Mouse (Mus musculus): Measurements from ENCODE around the gene Arhgef26. TPM values are rescaled to one million over a fixed set of nuclear protein-coding genes. Genes with fewer than 3 reads are reported as not detected.

Gene Arhgef26
- total and polyA plus RNA-seq, 3 experiments, result 0.08 TPM; not detected in 2

DNA sequence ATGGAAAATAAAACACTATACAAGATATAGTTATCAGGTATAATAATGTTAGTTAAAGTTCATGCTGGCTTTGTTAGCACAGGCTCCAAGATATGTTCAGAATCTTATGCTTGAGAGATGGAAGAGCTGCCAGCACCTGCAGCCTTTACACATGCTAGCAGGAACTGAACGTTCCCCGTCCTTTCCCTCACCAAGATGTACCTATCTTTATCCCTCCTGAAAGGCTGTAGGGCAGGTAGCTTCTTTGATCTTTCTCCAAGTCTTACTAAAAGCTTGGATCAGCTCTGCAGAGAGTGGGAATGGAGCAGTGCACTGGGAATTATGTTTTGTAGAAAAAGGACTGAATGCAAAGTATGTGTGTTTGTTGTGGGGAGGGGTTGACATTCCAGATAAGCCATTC is 64.3 kb downstream of the Arhgef26 start:
- H3K79me2 ChIP-seq (ENCODE audit: control insufficient read depth, insufficient read depth, low read length, poor library complexity), result no peaks in the 10 kb centered on the region

DNA sequence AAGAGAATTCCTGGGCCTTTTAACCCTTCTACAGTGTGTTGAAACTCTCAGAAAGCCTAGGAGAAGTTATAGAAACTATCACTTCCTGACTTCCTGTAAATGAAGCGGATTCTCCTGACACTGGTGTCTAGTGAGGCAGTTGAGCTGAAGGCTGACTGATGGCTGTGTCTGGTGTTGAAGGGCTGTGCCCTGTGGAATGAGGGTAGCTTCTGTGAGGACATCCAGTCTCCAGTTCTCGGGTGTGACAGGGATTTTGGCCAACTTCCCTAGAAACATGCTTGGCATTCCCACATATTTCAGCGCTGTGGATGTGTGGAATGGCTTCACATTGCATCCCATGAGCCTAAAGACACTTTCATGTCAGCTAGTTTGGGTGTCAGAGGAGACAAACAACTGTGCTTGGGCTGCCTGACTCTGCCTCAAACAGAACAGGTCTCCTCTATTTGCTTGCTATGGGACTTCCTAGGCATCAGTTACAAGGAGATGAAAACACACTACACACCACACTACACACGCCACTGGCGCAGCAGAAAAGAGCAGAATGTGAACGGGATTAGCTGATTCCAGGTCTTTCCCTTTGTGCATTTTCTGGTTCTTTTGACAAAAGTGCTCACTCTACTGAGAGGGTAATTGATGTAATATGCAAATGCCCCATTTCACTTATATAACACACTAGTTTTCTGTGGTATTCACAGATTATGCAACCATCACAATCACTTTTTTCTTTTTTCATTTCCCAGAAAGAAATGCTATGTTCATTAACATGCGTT is 66.5 kb downstream of the Arhgef26 start:
- no peak for DNase-seq (ENCODE audit: low read depth, low spot score)
- H3K4me3 ChIP-seq (ENCODE audit: control insufficient read depth in 1 of 2, insufficient read depth in 1 of 2, low read depth in 2 of 2, low read length in 2 of 2), result no peak overlapping the region
- H3K79me2 ChIP-seq (ENCODE audit: control insufficient read depth, insufficient read depth, low read length, poor library complexity), result no peaks in the 10 kb centered on the region
- H3K36me3 ChIP-seq (ENCODE audit: control insufficient read depth in 1 of 2, insufficient read depth in 2 of 2, low read length in 2 of 2), result no peaks in the 10 kb centered on the region
- H3K4me1 ChIP-seq (ENCODE audit: control insufficient read depth in 1 of 2, insufficient read depth in 2 of 2, low read length in 2 of 2), result no peaks in the 10 kb centered on the region
- TF ChIP-seq ZC3H11A (IDR thresholded peaks at IDR 0.05; ENCODE audit: low read depth, low read length) (no peak), CTCF (IDR thresholded peaks at IDR 0.05 in 2 of 3, conservative IDR thresholded peaks at IDR 0.05 in 1 of 3; ENCODE audit: control insufficient read depth in 1 of 3, insufficient read depth in 1 of 3, low read depth in 2 of 3, low read length in 3 of 3, poor library complexity in 1 of 3, severe bottlenecking in 1 of 3) (no peak), TBP (IDR thresholded peaks at IDR 0.05; ENCODE audit: low read depth, low read length) (no peak), MAZ (IDR thresholded peaks at IDR 0.05; ENCODE audit: low read depth, low read length) (no peak), KAT2A (conservative IDR thresholded peaks at IDR 0.05; ENCODE audit: low read depth, low read length) (no peak), MXI1 (IDR thresholded peaks at IDR 0.05; ENCODE audit: low read depth, low read length) (no peak), MYC (IDR thresholded peaks at IDR 0.05; ENCODE audit: low read depth, low read length) (no peak), UBTF (IDR thresholded peaks at IDR 0.05; ENCODE audit: borderline replicate concordance, insufficient read depth, low read depth, low read length) (no peak), RAD21 (IDR thresholded peaks at IDR 0.05; ENCODE audit: low read depth, low read length) (no peak), ELF1 (IDR thresholded peaks at IDR 0.05; ENCODE audit: low read depth, low read length) (no peak), USF1 (IDR thresholded peaks at IDR 0.05; ENCODE audit: low read depth, low read length) (no peak), NRF1 (IDR thresholded peaks at IDR 0.05; ENCODE audit: insufficient read depth, low read depth, low read length, poor library complexity, severe bottlenecking) (no peak), GABPA (IDR thresholded peaks at IDR 0.05; ENCODE audit: low read depth, low read length) (no peak), USF2 (IDR thresholded peaks at IDR 0.05; ENCODE audit: borderline replicate concordance in 1 of 2, insufficient read depth in 1 of 2, low read depth in 1 of 2, low read length in 2 of 2) (no peak), GATA1 (IDR thresholded peaks at IDR 0.05; ENCODE audit: low read depth, low read length) (no peak), CHD2 (IDR thresholded peaks at IDR 0.05; ENCODE audit: low read length) (no peak), MEF2A (IDR thresholded peaks at IDR 0.05; ENCODE audit: extremely low read depth, insufficient replicate concordance, low read depth, low read length, poor library complexity, severe bottlenecking) (no peak), RCOR1 (IDR thresholded peaks at IDR 0.05; ENCODE audit: low read depth, low read length) (no peak), MYB (IDR thresholded peaks at IDR 0.05; ENCODE audit: low read depth, low read length) (no peak)
- no peak overlapping the region for H3K27ac ChIP-seq (ENCODE audit: control insufficient read depth, low read depth, low read length)
- no peaks in the 10 kb centered on the region for H3K9me3 ChIP-seq (replicated peaks; ENCODE audit: insufficient read depth, low read length)
- no peak overlapping the region for H3K9ac ChIP-seq (ENCODE audit: control insufficient read depth, low read depth, low read length, poor library complexity, severe bottlenecking)
- no peaks in the 10 kb centered on the region; a peak in 1 of 4 replicates for H3K27me3 ChIP-seq (ENCODE audit: control insufficient read depth in 1 of 2, insufficient read depth in 2 of 2, low read length in 2 of 2)

More for the DNA sequence above, 64.3 kb downstream of the Arhgef26 start:
- Histone ChIP-seq H3K36me3 (ENCODE audit: control insufficient read depth in 1 of 2, insufficient read depth in 2 of 2, low read length in 2 of 2) (no peaks in the 10 kb centered on the region), H3K4me1 (ENCODE audit: control insufficient read depth in 1 of 2, insufficient read depth in 2 of 2, low read length in 2 of 2) (no peaks in the 10 kb centered on the region), H3K27me3 (ENCODE audit: control insufficient read depth in 1 of 2, insufficient read depth in 2 of 2, low read length in 2 of 2) (no peaks in the 10 kb centered on the region; a peak in 1 of 4 replicates), H3K9me3 (replicated peaks; ENCODE audit: insufficient read depth, low read length) (no peaks in the 10 kb centered on the region), H3K4me3 (ENCODE audit: control insufficient read depth in 1 of 2, insufficient read depth in 1 of 2, low read depth in 2 of 2, low read length in 2 of 2) (no peak overlapping the region), H3K9ac (ENCODE audit: control insufficient read depth, low read depth, low read length, poor library complexity, severe bottlenecking) (no peak overlapping the region), H3K27ac (ENCODE audit: control insufficient read depth, low read depth, low read length) (no peak overlapping the region)
- no peak for TF ChIP-seq ZKSCAN1 (IDR thresholded peaks at IDR 0.05; ENCODE audit: low read depth, low read length)
- TF ChIP-seq POLR2A (IDR thresholded peaks at IDR 0.05; ENCODE audit: control insufficient read depth in 1 of 2, insufficient read depth in 1 of 2, low read depth in 1 of 2, low read length in 2 of 2, poor library complexity in 1 of 2), result no peak
- TF ChIP-seq RAD21 (IDR thresholded peaks at IDR 0.05; ENCODE audit: low read depth, low read length), result no peak
- no peak for DNase-seq (ENCODE audit: low read depth, low spot score)
